Mouse (Mus musculus) sigmoid colon, adult 10 weeks (tissue): Measurements from ENCODE around the gene Tyrobp. TPM values are rescaled to one million over a fixed set of nuclear protein-coding genes. Genes with fewer than 3 reads are reported as not detected.

Source experiments
- polyA plus RNA-seq: library from polyadenylated mRNA; stranded (reverse); fragments of 350-450 nt; fragmentation: Illumina TruSeq; extraction: RNeasy Lipid Tissue Mini Kit (QIAGEN cat#74804); gene quantifications from one replicate; pipeline ENCODE4 v1.2.3, GENCODE M21; 2014; ENCODE audit warnings: low read depth, low replicate concordance

Tyrobp gene
- 2.4 TPM for polyA plus RNA-seq

GRCm38 (mm10) chr7:30413596-30413995, at the start of gene Tyrobp:
Tyrobp (plus strand) TSS chr7:30413760.

DNA sequence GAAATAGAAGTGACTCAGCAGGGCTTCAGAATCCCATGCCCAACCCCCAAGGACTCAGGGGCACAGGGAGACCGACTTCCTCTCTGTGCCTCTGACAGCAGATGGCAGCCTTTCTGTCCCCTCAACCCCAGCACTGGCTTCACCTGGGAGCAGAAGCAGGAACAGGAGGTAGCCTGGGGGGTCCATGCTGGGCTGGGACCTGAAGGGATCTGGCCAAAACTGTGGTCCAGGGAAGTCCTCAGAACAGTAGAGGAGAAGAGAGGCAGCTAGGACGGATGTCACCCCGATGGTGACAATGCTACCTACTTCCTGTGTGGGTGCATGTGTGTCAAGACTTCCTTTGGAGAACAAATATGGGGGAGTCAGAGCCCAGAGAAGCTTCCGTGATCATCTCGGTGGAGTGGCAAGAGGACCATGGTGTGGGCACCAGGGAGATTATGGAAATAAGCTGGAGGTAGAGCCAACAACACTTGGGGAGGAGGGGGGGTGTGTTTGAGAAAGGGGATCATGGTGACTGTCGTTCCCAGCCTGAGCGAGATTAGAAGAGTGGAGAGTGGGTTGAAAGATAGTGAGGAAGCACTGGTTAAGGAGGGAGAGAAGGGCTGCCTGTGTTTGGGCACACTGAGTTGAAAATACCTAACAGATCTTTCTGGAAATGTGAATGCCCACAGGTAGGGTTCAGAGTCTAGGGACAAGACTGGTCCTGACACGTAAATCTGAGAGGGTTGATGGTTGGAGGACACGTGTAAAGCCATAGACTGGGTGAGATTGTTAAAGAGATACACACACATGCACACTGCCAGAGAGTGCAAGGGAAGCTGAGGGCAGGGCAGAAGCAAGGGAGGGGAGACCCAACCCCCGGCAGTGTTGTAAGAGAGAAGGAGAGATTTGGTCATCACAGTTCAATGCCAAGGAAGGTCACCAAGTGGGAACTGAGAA, 6.3 kb downstream of the Tyrobp start, which contains the start of gene Hcst:
Gene Hcst (minus strand): TSS at position 294 of the 939 bp plus-strand sequence.

GRCm38 (mm10) chr7:30421175-30421889, 7.8 kb downstream of the Tyrobp start, which contains the start of gene Nfkbid:
Nfkbid (plus strand) TSS chr7:30421732.

DNA sequence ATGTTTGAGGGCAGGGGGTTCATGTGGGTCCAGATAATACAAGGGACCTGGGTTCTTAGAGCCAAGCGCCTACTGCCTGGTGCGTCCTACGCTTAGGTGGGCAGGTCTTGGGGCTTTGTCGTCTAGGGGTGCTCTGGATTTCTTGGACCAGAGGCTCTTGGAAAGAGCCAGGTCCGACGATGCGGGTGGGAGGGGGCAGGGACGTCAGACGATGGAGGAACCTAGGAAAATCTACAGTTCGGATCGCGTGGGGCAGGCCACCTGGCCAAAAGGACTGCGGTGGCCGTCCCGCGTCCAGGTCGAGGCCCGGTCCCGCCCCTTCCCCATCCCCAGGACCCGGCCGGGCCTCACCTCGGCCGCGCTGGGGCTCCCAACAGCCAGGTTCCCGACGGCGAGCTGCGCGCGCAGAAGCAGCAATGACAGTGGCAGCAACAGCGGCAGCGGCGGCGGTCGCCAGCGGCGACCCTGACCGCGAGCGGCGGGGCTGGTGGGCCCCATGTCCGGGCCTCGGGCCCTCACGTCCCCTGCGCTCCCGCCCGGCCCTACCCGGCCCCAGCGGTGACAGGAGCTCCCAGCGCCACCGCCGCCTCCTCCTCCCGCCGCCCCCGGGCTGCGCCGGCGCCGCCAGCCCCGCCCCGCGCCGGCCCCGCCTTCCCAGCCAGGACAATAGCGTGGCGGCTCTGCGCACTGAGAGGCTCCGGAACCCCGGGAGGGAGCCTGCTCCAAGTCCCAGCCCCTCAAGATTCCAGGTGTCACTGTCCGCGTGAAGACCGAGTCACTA, 31.6 kb downstream of the Tyrobp start, which contains the start of gene Aplp1:
Gene Aplp1 (minus strand): TSS at position 565 of the 781 bp plus-strand sequence.

GRCm38 (mm10) chr7:30457629-30458330, 44.2 kb downstream of the Tyrobp start, which contains the start of the genes Kirrel2 and Nphs1:
Kirrel2 (minus strand) TSS chr7:30457690.
Nphs1 (plus strand) TSS chr7:30458315.

Other genes starting within 250 kb of the Tyrobp start
- 41.6 TPM for gene Zfp146, start 244.0 kb upstream of the Tyrobp start, polyA plus RNA-seq
- gene Cox7a1, start 229.6 kb upstream of the Tyrobp start, polyA plus RNA-seq = 2.4 TPM
- gene Capns1, start 214.9 kb upstream of the Tyrobp start, polyA plus RNA-seq = 84.3 TPM
- gene Polr2i, start 181.8 kb upstream of the Tyrobp start, polyA plus RNA-seq = 1.5 TPM
- gene Tbcb, start 181.5 kb upstream of the Tyrobp start, polyA plus RNA-seq = 5.3 TPM
- gene Ovol3, start 178.0 kb upstream of the Tyrobp start, polyA plus RNA-seq = not detected
- gene Thap8, start 133.7 kb upstream of the Tyrobp start, polyA plus RNA-seq = not detected
- gene Wdr62, start 133.3 kb upstream of the Tyrobp start, polyA plus RNA-seq = 0.69 TPM
- 7.0 TPM for gene Clip3, start 122.0 kb upstream of the Tyrobp start, polyA plus RNA-seq
- gene Alkbh6, start 105.0 kb upstream of the Tyrobp start, polyA plus RNA-seq = 5.6 TPM
- gene Syne4, start 99.0 kb upstream of the Tyrobp start, polyA plus RNA-seq = 1.7 TPM
- 1.8 TPM for gene E130208F15Rik, start 92.0 kb upstream of the Tyrobp start, polyA plus RNA-seq
- gene Sdhaf1, start 89.9 kb upstream of the Tyrobp start, polyA plus RNA-seq = 2.2 TPM
- 0.57 TPM for gene Lrfn3, start 51.0 kb upstream of the Tyrobp start, polyA plus RNA-seq
- not detected for gene Hcst, start 6.1 kb downstream of the Tyrobp start, polyA plus RNA-seq
- 1.4 TPM for gene Nfkbid, start 8.0 kb downstream of the Tyrobp start, polyA plus RNA-seq
- gene Aplp1, start 31.8 kb downstream of the Tyrobp start, polyA plus RNA-seq = 3.2 TPM
- not detected for gene Kirrel2, start 43.9 kb downstream of the Tyrobp start, polyA plus RNA-seq
- not detected for gene Nphs1, start 44.6 kb downstream of the Tyrobp start, polyA plus RNA-seq
- gene Prodh2, start 79.9 kb downstream of the Tyrobp start, polyA plus RNA-seq = not detected
- gene Arhgap33, start 121.3 kb downstream of the Tyrobp start, polyA plus RNA-seq = 0.54 TPM
- gene Hspb6, start 138.4 kb downstream of the Tyrobp start, polyA plus RNA-seq = 35.6 TPM
- 2.2 TPM for gene Proser3, start 138.5 kb downstream of the Tyrobp start, polyA plus RNA-seq
- 3.1 TPM for gene Lin37, start 146.1 kb downstream of the Tyrobp start, polyA plus RNA-seq
- gene U2af1l4, start 149.5 kb downstream of the Tyrobp start, polyA plus RNA-seq = 9.0 TPM
- gene Gm49396, start 149.6 kb downstream of the Tyrobp start, polyA plus RNA-seq = 6.2 TPM
- gene Psenen, start 149.9 kb downstream of the Tyrobp start, polyA plus RNA-seq = 28.7 TPM
- gene Igflr1, start 151.7 kb downstream of the Tyrobp start, polyA plus RNA-seq = not detected
- 9.5 TPM for gene Kmt2b, start 175.0 kb downstream of the Tyrobp start, polyA plus RNA-seq
- not detected for gene Zbtb32, start 185.1 kb downstream of the Tyrobp start, polyA plus RNA-seq
- not detected for gene Upk1a, start 199.1 kb downstream of the Tyrobp start, polyA plus RNA-seq
- gene Cox6b1, start 212.4 kb downstream of the Tyrobp start, polyA plus RNA-seq = 1,311 TPM
- not detected for gene Etv2, start 222.1 kb downstream of the Tyrobp start, polyA plus RNA-seq
- not detected for gene Rbm42, start 236.6 kb downstream of the Tyrobp start, polyA plus RNA-seq